Mouse (Mus musculus) ES-E14 (cell line): ENCODE measurements around the gene Ugt2a1. TPM values are rescaled to one million over a fixed set of nuclear protein-coding genes. Genes with fewer than 3 reads are reported as not detected.
"Not testable (repeated sequence)": the region's sequence is repeated elsewhere in the genome, so short reads cannot be mapped to it uniquely, and the experiment has no call there.

Experiments
- DNase-seq: peaks from one replicate; pipeline ENCODE4 v3.0.0-alpha.2; 2013; ENCODE audit warnings: low read depth, low spot score
- H3K27ac ChIP-seq: 2 replicates; pipeline ENCODE4 v1.5.1; 2012; ENCODE audit warnings: low read depth, mild to moderate bottlenecking, low read length, moderate library complexity, mixed read lengths; ENCODE audit not compliant: poor library complexity, insufficient read depth, severe bottlenecking
- H3K36me3 ChIP-seq: 2 replicates; pipeline ENCODE4 v1.6.1; 2012; ENCODE audit warnings: mild to moderate bottlenecking, low read length, moderate library complexity, mixed read lengths; ENCODE audit not compliant: control insufficient read depth, poor library complexity, insufficient read depth, severe bottlenecking
- H3K4me1 ChIP-seq, 2 experiments: fragments of 150-350 bp in 1 of 2; sonication (generic) in 1 of 2; 2 replicates each; pipeline ENCODE4 v1.6.1; 2012; ENCODE audit warnings: low read length in 2 of 2, mild to moderate bottlenecking in 1 of 2, mixed read lengths in 1 of 2; ENCODE audit not compliant: control insufficient read depth in 2 of 2, insufficient read depth in 2 of 2, poor library complexity in 1 of 2
- H3K4me3 ChIP-seq, 2 experiments: fragments of 150-350 bp in 1 of 2; sonication (generic) in 1 of 2; 2 replicates each; pipeline ENCODE4 v1.5.1; 2012; ENCODE audit warnings: low read length in 2 of 2, low read depth in 1 of 2, mild to moderate bottlenecking in 1 of 2, mixed read lengths in 1 of 2; ENCODE audit not compliant: insufficient read depth in 1 of 2, poor library complexity in 1 of 2, severe bottlenecking in 1 of 2
- H3K9ac ChIP-seq: 2 replicates; pipeline ENCODE4 v1.6.1; 2012; ENCODE audit warnings: low read depth, mild to moderate bottlenecking, low read length, mixed read lengths; ENCODE audit not compliant: poor library complexity, insufficient read depth, severe bottlenecking
- H3K9me3 ChIP-seq: fragments of 150-350 bp; sonication (generic); 2 replicates; pipeline ENCODE4 v1.6.1; 2012; ENCODE audit warnings: low read depth, mild to moderate bottlenecking, low read length; ENCODE audit not compliant: control insufficient read depth, insufficient read depth
- CHD2 ChIP-seq: IDR thresholded peaks from 2 replicates; pipeline ENCODE4 v1.6.1; 2014; ENCODE audit warnings: mild to moderate bottlenecking, low read depth, low read length, inconsistent platforms
- HCFC1 ChIP-seq: IDR thresholded peaks from 2 replicates; pipeline ENCODE4 v1.6.1; 2012; ENCODE audit warnings: low read length, inconsistent platforms, borderline replicate concordance; ENCODE audit not compliant: insufficient read depth
- MAFK ChIP-seq: IDR thresholded peaks from 2 replicates; pipeline ENCODE4 v1.6.1; 2014; ENCODE audit warnings: mild to moderate bottlenecking, low read depth, low read length, inconsistent platforms; ENCODE audit not compliant: insufficient read depth
- ZC3H11A ChIP-seq: IDR thresholded peaks from 2 replicates; pipeline ENCODE4 v1.6.1; 2012; ENCODE audit warnings: low read depth, mild to moderate bottlenecking, inconsistent platforms, low read length, borderline replicate concordance
- ZNF384 ChIP-seq: IDR thresholded peaks from 2 replicates; pipeline ENCODE4 v1.6.1; 2012; ENCODE audit warnings: low read depth, low read length, inconsistent platforms
- in situ Hi-C, 2 experiments: fragments of 600-800 bp; cut with MboI; formaldehyde crosslinking; loops; one replicate each; pipeline ENCODE4 v1.15.1; 2025; ENCODE audit warnings: low sequenced_read_pairs in 2 of 2, inconsistent platforms in 1 of 2; ENCODE audit not compliant: unreplicated experiment in 2 of 2
- total RNA-seq: library from RNA; depleted of rRNA; stranded (reverse); fragments of 300-350 nt; gene quantifications from 2 replicates; pipeline ENCODE4 v1.2.3, GENCODE M21; 2012

Gene Ugt2a1
- total RNA-seq, 1 experiment = not detected

- Histone ChIP-seq H3K9ac (no peak within 1 kb of the TSS), H3K36me3 (no peaks in the 10 kb centered on the region), H3K9me3 (no peaks in the 10 kb centered on the region), H3K27ac (no peak within 1 kb of the TSS), H3K4me3 (no peak within 1 kb of the TSS), H3K4me1 (no peaks in the 10 kb centered on the region)
- in situ Hi-C loops = no loop called here
- no peak for DNase-seq
- TF ChIP-seq HCFC1 (no peak), CHD2 (no peak), ZC3H11A (no peak), ZNF384 (no peak), MAFK (no peak)
Observed at GRCm38 (mm10) chr5:87482160-87482559, 8.5 kb downstream of the Ugt2a1 start, which contains the start of gene Ugt2a2. TSS of gene Ugt2a2 (minus strand) at chr5:87482260.

GRCm38 (mm10) chr5:87458810-87459209 is 31.9 kb downstream of the Ugt2a1 start:
- in situ Hi-C loops = no loop called here
- DNase-seq = no peak
- Histone ChIP-seq H3K36me3 (no peaks in the 10 kb centered on the region), H3K9me3 (no peaks in the 10 kb centered on the region), H3K4me1 (no peaks in the 10 kb centered on the region), H3K9ac (no peak overlapping the region), H3K27ac (no peak overlapping the region), H3K4me3 (no peak overlapping the region)
- TF ChIP-seq HCFC1 (no peak), CHD2 (no peak), ZC3H11A (no peak), ZNF384 (no peak), MAFK (no peak)

GRCm38 (mm10) chr5:87457701-87458100 is 33.0 kb downstream of the Ugt2a1 start:
- H3K9ac ChIP-seq = no peak overlapping the region
- no peaks in the 10 kb centered on the region for H3K9me3 ChIP-seq
- in situ Hi-C loops = no loop called here
- TF ChIP-seq CHD2 = no peak
- no peak overlapping the region for H3K27ac ChIP-seq
- H3K4me3 ChIP-seq = no peak overlapping the region
- no peak for DNase-seq
- no peaks in the 10 kb centered on the region for H3K36me3 ChIP-seq
- H3K4me1 ChIP-seq = peaks cover 0 to 2% of the 10 kb centered on the region in 2 experiments; a peak in 2 of 4 replicates

GRCm38 (mm10) chr5:87456216-87456850 is 34.3 kb downstream of the Ugt2a1 start:
- no peaks in the 10 kb centered on the region for H3K36me3 ChIP-seq
- H3K9me3 ChIP-seq = no peaks in the 10 kb centered on the region
- no peak overlapping the region for H3K9ac ChIP-seq
- in situ Hi-C loops = no loop called here
- peaks cover 0 to 2% of the 10 kb centered on the region in 2 experiments; a peak in 2 of 4 replicates for H3K4me1 ChIP-seq
- DNase-seq = no peak
- H3K4me3 ChIP-seq = no peak overlapping the region
- TF ChIP-seq CHD2 (no peak), ZNF384 (no peak), ZC3H11A (no peak), HCFC1 (no peak), MAFK (no peak)
- H3K27ac ChIP-seq = no peak overlapping the region

- no peak overlapping the region for H3K9ac ChIP-seq
- H3K4me1 ChIP-seq = peaks cover 0 to 2% of the 10 kb centered on the region in 2 experiments; a peak in 2 of 4 replicates
- no peak for TF ChIP-seq HCFC1
- TF ChIP-seq ZNF384 = no peak
- TF ChIP-seq MAFK = no peak
- TF ChIP-seq ZC3H11A = no peak
- TF ChIP-seq CHD2 = no peak
- H3K36me3 ChIP-seq = no peaks in the 10 kb centered on the region
- in situ Hi-C loops = no loop called here
- H3K9me3 ChIP-seq = no peaks in the 10 kb centered on the region
- no peak for DNase-seq
- no peak overlapping the region for H3K4me3 ChIP-seq
- no peak overlapping the region for H3K27ac ChIP-seq
Observed at GRCm38 (mm10) chr5:87455519-87455918, 35.2 kb downstream of the Ugt2a1 start.

- H3K9ac ChIP-seq, H3K9me3 ChIP-seq, H3K36me3 ChIP-seq, H3K4me3 ChIP-seq, in situ Hi-C loops, H3K27ac ChIP-seq, H3K4me1 ChIP-seq: not testable (repeated sequence)
- peak; percentile 15 for DNase-seq
Observed at GRCm38 (mm10) chr5:87452514-87452913, 38.2 kb downstream of the Ugt2a1 start.
